Mouse (Mus musculus): ENCODE measurements around the gene Ret. TPM values are rescaled to one million over a fixed set of nuclear protein-coding genes. Genes with fewer than 3 reads are reported as not detected.

Ret gene
- polyA plus RNA-seq, 1 experiment from 2014 or later, result 1.3 TPM

- no peak for ATAC-seq (replicated peaks)
- H3K27me3 ChIP-seq, result no peaks in the 10 kb centered on the region
- no peaks in the 10 kb centered on the region for H3K9me3 ChIP-seq
- 90% methylated on average over 7 of the region's 7 CpGs for WGBS
- no peak overlapping the region for H3K9ac ChIP-seq (replicated peaks)
- no peak overlapping the region for H3K4me2 ChIP-seq (replicated peaks)
- no peak overlapping the region for H3K27ac ChIP-seq (replicated peaks)
- H3K4me3 ChIP-seq, result no peak overlapping the region
- H3K36me3 ChIP-seq, result no peaks in the 10 kb centered on the region
- no peaks in the 10 kb centered on the region for H3K4me1 ChIP-seq
These were observed 26.1 kb downstream of the Ret start for GRCm38 (mm10) chr6:118171386-118171785.

GRCm38 (mm10) chr6:118168106-118168505, 29.4 kb downstream of the Ret start:
- Histone ChIP-seq H3K9ac (replicated peaks) (no peak overlapping the region), H3K27me3 (no peaks in the 10 kb centered on the region), H3K27ac (replicated peaks) (no peak overlapping the region), H3K9me3 (no peaks in the 10 kb centered on the region), H3K4me2 (replicated peaks) (no peak overlapping the region), H3K4me3 (no peak overlapping the region), H3K4me1 (no peaks in the 10 kb centered on the region), H3K36me3 (no peaks in the 10 kb centered on the region)
- ATAC-seq (replicated peaks), result no peak
- WGBS, result 83% methylated on average over 14 of the region's 14 CpGs

GRCm38 (mm10) chr6:118167013-118167412, 30.5 kb downstream of the Ret start:
- Histone ChIP-seq H3K4me3 (no peak overlapping the region), H3K9me3 (no peaks in the 10 kb centered on the region), H3K4me1 (no peaks in the 10 kb centered on the region), H3K27ac (replicated peaks) (no peak overlapping the region), H3K9ac (replicated peaks) (no peak overlapping the region), H3K4me2 (replicated peaks) (no peak overlapping the region), H3K27me3 (no peaks in the 10 kb centered on the region), H3K36me3 (no peaks in the 10 kb centered on the region)
- ATAC-seq (replicated peaks), result no peak
- 84% methylated on average over 9 of the region's 9 CpGs for WGBS

DNA sequence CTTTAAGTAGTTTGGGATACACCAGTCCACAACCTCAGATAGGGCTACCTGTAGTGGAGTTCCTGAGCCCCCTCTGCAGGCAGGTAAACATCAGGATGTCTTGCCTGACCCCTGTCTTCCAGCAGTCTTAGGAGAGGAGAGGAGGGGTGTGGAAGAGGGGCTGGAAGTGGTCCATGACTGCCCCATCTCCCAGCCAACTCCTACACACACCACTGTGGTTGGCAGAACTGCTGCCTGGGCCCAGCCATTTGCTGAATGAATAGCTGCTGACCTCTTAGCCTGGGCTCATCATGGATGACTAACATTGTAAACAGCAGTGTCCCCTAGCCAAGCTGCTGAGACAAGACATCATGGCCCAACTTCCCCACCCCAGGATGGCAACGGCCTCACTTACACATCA, 32.0 kb downstream of the Ret start:
- H3K27ac ChIP-seq (replicated peaks), result no peak overlapping the region
- no peaks in the 10 kb centered on the region for H3K27me3 ChIP-seq
- no peaks in the 10 kb centered on the region for H3K9me3 ChIP-seq
- no peak overlapping the region for H3K4me3 ChIP-seq
- H3K4me2 ChIP-seq (replicated peaks), result no peak overlapping the region
- no peaks in the 10 kb centered on the region for H3K36me3 ChIP-seq
- no peak overlapping the region for H3K9ac ChIP-seq (replicated peaks)
- WGBS, result 89% methylated on average over 1 of the region's 1 CpGs
- ATAC-seq (replicated peaks), result no peak
- H3K4me1 ChIP-seq, result no peaks in the 10 kb centered on the region

- H3K4me2 ChIP-seq (replicated peaks), result no peak overlapping the region
- no peak for ATAC-seq (replicated peaks)
- no peak overlapping the region for H3K9ac ChIP-seq (replicated peaks)
- no peaks in the 10 kb centered on the region for H3K27me3 ChIP-seq
- no peaks in the 10 kb centered on the region for H3K9me3 ChIP-seq
- WGBS, result 76% methylated on average over 8 of the region's 8 CpGs
- no peaks in the 10 kb centered on the region for H3K36me3 ChIP-seq
- no peak overlapping the region for H3K27ac ChIP-seq (replicated peaks)
- H3K4me3 ChIP-seq, result no peak overlapping the region
- no peaks in the 10 kb centered on the region for H3K4me1 ChIP-seq
These were observed 32.8 kb downstream of the Ret start for GRCm38 (mm10) chr6:118164691-118165090.

- Histone ChIP-seq H3K27me3 (no peaks in the 10 kb centered on the region), H3K27ac (replicated peaks) (no peak overlapping the region), H3K9ac (replicated peaks) (no peak overlapping the region), H3K4me3 (no peak overlapping the region), H3K9me3 (no peaks in the 10 kb centered on the region), H3K36me3 (no peaks in the 10 kb centered on the region), H3K4me1 (no peaks in the 10 kb centered on the region), H3K4me2 (replicated peaks) (no peak overlapping the region)
- no peak for ATAC-seq (replicated peaks)
- WGBS, result 96% methylated on average over 2 of the region's 2 CpGs
These were observed 34.4 kb downstream of the Ret start for GRCm38 (mm10) chr6:118163086-118163485.

DNA sequence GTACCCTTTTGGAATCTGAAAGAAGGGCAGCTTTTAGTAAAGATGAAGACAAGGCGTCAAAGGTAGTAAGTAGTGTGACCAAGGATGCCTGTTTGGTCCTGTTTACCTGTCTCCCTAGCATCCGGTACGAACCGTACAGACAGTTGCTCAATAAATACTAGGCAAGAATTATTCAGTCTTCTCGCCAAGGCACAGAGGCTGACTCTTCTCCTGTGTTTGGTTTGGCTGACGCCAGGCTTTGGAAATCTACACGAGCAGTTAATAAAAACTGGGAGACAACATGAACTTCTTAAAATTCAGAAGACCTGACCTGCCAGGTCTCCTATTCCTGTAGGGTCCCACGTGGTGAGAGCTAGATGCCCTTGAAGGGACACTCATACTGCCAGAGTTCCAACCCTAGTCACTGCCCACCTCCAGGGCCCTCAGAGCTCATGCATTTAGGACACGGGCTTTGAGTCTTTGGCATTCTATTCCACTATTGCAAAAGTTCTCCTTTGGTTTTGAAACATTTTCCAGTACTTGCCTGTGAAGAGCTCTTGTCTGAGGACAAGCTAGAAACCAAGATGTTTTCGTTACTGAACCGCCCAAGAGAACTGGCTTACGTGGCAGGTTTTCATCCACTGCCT, 34.9 kb downstream of the Ret start:
- H3K27me3 ChIP-seq, result no peaks in the 10 kb centered on the region
- no peak for ATAC-seq (replicated peaks)
- no peak overlapping the region for H3K27ac ChIP-seq (replicated peaks)
- no peak overlapping the region for H3K9ac ChIP-seq (replicated peaks)
- no peaks in the 10 kb centered on the region for H3K36me3 ChIP-seq
- H3K9me3 ChIP-seq, result no peaks in the 10 kb centered on the region
- H3K4me1 ChIP-seq, result no peaks in the 10 kb centered on the region
- H3K4me3 ChIP-seq, result no peak overlapping the region
- 89% methylated on average over 12 of the region's 12 CpGs for WGBS
- H3K4me2 ChIP-seq (replicated peaks), result no peak overlapping the region

DNA sequence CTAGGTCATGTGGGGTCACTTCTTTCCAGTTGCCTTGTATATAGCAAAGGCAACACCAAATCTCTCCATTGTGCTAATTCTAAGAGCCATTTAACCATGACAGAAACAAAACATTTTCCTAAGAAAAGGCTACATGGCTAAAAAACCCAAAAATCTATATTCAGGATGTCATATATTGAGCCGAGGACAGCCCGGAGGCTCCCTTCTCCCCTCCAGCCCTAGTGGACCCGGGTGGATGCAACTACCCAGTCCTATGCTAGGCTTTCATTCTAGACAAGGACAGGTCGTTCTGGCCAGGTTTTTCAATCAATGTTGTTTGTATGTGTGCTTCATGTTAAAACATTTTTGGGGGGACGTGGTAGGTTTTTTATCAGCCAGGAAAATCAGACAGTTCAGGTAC, 44.4 kb downstream of the Ret start:
- H3K9me3 ChIP-seq, result no peaks in the 10 kb centered on the region
- H3K4me1 ChIP-seq, result no peaks in the 10 kb centered on the region
- no peak overlapping the region for H3K4me2 ChIP-seq (replicated peaks)
- no peaks in the 10 kb centered on the region for H3K36me3 ChIP-seq
- H3K27me3 ChIP-seq, result no peaks in the 10 kb centered on the region
- H3K4me3 ChIP-seq, result no peak overlapping the region
- 88% methylated on average over 5 of the region's 5 CpGs for WGBS
- no peak overlapping the region for H3K27ac ChIP-seq (replicated peaks)
- no peak for ATAC-seq (replicated peaks)
- H3K9ac ChIP-seq (replicated peaks), result no peak overlapping the region

GRCm38 (mm10) chr6:118150988-118151387, 46.5 kb downstream of the Ret start:
- no peak for ATAC-seq (replicated peaks)
- whole genome bisulfite sequencing, result 82% methylated on average over 8 of the region's 8 CpGs

DNA sequence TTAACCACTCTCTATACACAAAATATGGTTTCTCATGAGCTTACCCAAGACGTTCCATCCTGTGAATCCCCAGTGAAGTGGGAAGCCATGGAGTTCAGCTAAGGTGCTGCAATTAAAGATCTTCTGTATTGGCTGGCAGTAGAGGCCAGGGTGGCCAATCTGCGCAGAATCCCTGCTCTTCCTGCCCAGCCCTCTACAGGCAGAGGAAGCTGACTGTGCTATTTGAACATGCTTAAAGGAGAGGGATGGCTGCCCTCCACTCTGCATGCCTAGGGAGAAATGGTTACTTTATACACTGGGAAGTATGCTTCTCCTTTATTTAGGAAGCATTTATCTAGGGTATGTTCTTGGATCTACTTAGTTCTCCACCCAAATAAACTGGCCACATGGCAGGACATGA, 47.0 kb downstream of the Ret start:
- no peak overlapping the region for H3K9ac ChIP-seq (replicated peaks)
- no peak for ATAC-seq (replicated peaks)

More at GRCm38 (mm10) chr6:118150988-118151387, 46.5 kb downstream of the Ret start:
- no peaks in the 10 kb centered on the region for H3K4me1 ChIP-seq
- H3K36me3 ChIP-seq, result no peaks in the 10 kb centered on the region
- no peaks in the 10 kb centered on the region for H3K27me3 ChIP-seq
- no peak overlapping the region for H3K4me2 ChIP-seq (replicated peaks)
- no peaks in the 10 kb centered on the region for H3K9me3 ChIP-seq
- H3K27ac ChIP-seq (replicated peaks), result no peak overlapping the region
- H3K9ac ChIP-seq (replicated peaks), result no peak overlapping the region
- H3K4me3 ChIP-seq, result no peak overlapping the region

DNA sequence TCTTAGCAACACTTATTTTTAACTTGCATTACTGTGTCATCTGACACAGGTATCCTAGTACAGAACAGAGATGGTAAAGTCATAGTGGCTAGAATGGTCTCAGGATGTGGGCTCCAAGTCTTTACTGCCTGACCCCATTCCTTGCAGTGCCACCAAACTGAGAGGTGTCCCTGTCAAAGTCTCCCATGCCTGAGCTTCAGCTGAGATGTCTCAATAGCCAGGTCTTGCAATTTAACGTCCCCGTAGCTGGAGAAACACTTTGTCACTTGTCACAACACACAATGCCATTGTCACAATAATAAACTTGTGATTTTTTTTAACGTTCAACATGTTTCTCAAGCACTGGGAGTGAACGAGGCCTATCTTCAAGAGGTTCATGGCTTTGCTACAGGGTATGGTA, 47.4 kb downstream of the Ret start:
- 80% methylated on average over 4 of the region's 4 CpGs for WGBS
- H3K4me2 ChIP-seq (replicated peaks), result no peak overlapping the region
- H3K27me3 ChIP-seq, result no peaks in the 10 kb centered on the region

More for the DNA sequence above, 47.0 kb downstream of the Ret start:
- 77% methylated on average over 2 of the region's 2 CpGs for WGBS
- Histone ChIP-seq H3K4me2 (replicated peaks) (no peak overlapping the region), H3K27ac (replicated peaks) (no peak overlapping the region), H3K9me3 (no peaks in the 10 kb centered on the region), H3K4me1 (no peaks in the 10 kb centered on the region), H3K27me3 (no peaks in the 10 kb centered on the region), H3K36me3 (no peaks in the 10 kb centered on the region), H3K4me3 (no peak overlapping the region)

DNA sequence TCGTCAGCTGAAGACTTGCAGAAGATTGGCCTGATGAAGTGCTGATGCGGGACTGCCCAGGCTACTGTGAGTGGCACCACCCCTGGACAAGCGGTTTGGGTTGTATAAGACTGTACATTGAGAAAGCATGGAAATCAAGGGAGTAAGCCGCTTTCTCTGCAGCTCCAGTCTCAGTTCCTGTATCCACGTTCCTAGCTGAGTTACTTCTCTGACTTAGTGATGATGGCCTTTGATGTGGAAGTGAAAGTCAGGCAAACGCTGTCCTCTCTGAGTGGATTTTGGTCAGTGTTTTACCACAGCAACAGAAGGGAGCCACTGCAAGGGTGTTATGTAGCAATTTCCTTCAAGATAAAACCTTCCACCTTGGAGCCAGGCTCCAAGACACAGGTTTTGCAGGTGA, 56.6 kb downstream of the Ret start:
- Histone ChIP-seq H3K4me1 (peaks cover 7% of the 10 kb centered on the region; the same call in 1 of the 2 replicates), H3K4me3 (no peak overlapping the region), H3K9ac (replicated peaks) (no peak overlapping the region), H3K27ac (replicated peaks) (no peak overlapping the region), H3K9me3 (no peaks in the 10 kb centered on the region), H3K4me2 (replicated peaks) (no peak overlapping the region), H3K36me3 (no peaks in the 10 kb centered on the region), H3K27me3 (no peaks in the 10 kb centered on the region)
- 91% methylated on average over 6 of the region's 6 CpGs for WGBS
- ATAC-seq (replicated peaks), result no peak

More for the DNA sequence above, 47.4 kb downstream of the Ret start:
- Histone ChIP-seq H3K9ac (replicated peaks) (no peak overlapping the region), H3K9me3 (no peaks in the 10 kb centered on the region), H3K4me3 (no peak overlapping the region), H3K36me3 (no peaks in the 10 kb centered on the region), H3K4me1 (no peaks in the 10 kb centered on the region), H3K27ac (replicated peaks) (no peak overlapping the region)
- ATAC-seq (replicated peaks), result no peak

Measured in forebrain, embryonic 15.5 days (tissue).